Mouse (Mus musculus) fat pad, adult 2 months (tissue): ENCODE measurements around the gene Egfem1.

Experiments
- DNase-seq: peaks from one replicate; pipeline ENCODE4 v3.0.0-alpha.2; 2011; ENCODE audit warnings: low read depth, low spot score; ENCODE audit errors: extremely low read depth

Gene Egfem1

GRCm38 (mm10) chr3:29134509-29134908 lies 52.7 kb downstream of the Egfem1 start:
- no peak for DNase-seq

GRCm38 (mm10) chr3:29135176-29136064 lies 53.6 kb downstream of the Egfem1 start:
- DNase-seq, result no peak

GRCm38 (mm10) chr3:29136065-29136955 lies 54.5 kb downstream of the Egfem1 start:
- DNase-seq, result no peak

GRCm38 (mm10) chr3:29168401-29168800 lies 86.6 kb downstream of the Egfem1 start:
- no peak for DNase-seq

GRCm38 (mm10) chr3:29169003-29169402 lies 87.2 kb downstream of the Egfem1 start:
- DNase-seq, result no peak

- DNase-seq, result no peak
These were observed 95.2 kb downstream of the Egfem1 start for GRCm38 (mm10) chr3:29176991-29177390.

- no peak for DNase-seq
These were observed 101.2 kb downstream of the Egfem1 start for GRCm38 (mm10) chr3:29182988-29183387.

GRCm38 (mm10) chr3:29183615-29184198 lies 101.9 kb downstream of the Egfem1 start:
- DNase-seq, result no peak

GRCm38 (mm10) chr3:29184486-29185241 lies 102.8 kb downstream of the Egfem1 start:
- DNase-seq, result no peak

- no peak for DNase-seq
These were observed 108.4 kb downstream of the Egfem1 start for GRCm38 (mm10) chr3:29190263-29190662.

GRCm38 (mm10) chr3:29197727-29198512 lies 116.1 kb downstream of the Egfem1 start:
- DNase-seq, result no peak

GRCm38 (mm10) chr3:29200601-29201000 lies 118.8 kb downstream of the Egfem1 start:
- no peak for DNase-seq

- no peak for DNase-seq
These were observed 120.7 kb downstream of the Egfem1 start for GRCm38 (mm10) chr3:29202536-29202935.

- DNase-seq, result no peak
These were observed 140.6 kb downstream of the Egfem1 start for GRCm38 (mm10) chr3:29222414-29222813.

- DNase-seq, result no peak
These were observed 147.9 kb downstream of the Egfem1 start for GRCm38 (mm10) chr3:29229712-29230111.

GRCm38 (mm10) chr3:29235477-29235876 lies 153.7 kb downstream of the Egfem1 start:
- no peak for DNase-seq

GRCm38 (mm10) chr3:29236517-29236916 lies 154.7 kb downstream of the Egfem1 start:
- DNase-seq, result no peak

GRCm38 (mm10) chr3:29243600-29243999 lies 161.8 kb downstream of the Egfem1 start:
- DNase-seq, result no peak

- DNase-seq, result no peak
These were observed 209.8 kb downstream of the Egfem1 start for GRCm38 (mm10) chr3:29291633-29292032.

GRCm38 (mm10) chr3:29292251-29292650 lies 210.4 kb downstream of the Egfem1 start:
- DNase-seq, result no peak
